Mouse (Mus musculus) liver, embryonic 14.5 days (tissue): ENCODE measurements at regions not wholly inside any gene's neighbourhood (a gene's known extent, or its start where the extent isn't known, plus 50 kb on each side); places are given as distances from the start of the nearest gene placed in this dataset.

ENCODE experiments used
- ATAC-seq: fragments of 200-750 bp; cut with Nextera tagmentation; 2 replicates; pipeline ENCODE4 v1.8.0; 2017; ENCODE audit warnings: moderate number of reproducible peaks, mild to moderate bottlenecking, moderate library complexity; ENCODE audit not compliant: insufficient read depth
- DNase-seq, 3 experiments: peaks; one replicate each; pipeline ENCODE4 v3.0.0-alpha.2; 2012 to 2013; ENCODE audit warnings: low read depth in 3 of 3, low spot score in 3 of 3
- H3K27ac ChIP-seq: fragments of 300-500 bp; sonication (generic); 2 replicates; pipeline ENCODE4 v1.5.1; 2014; ENCODE audit warnings: moderate library complexity, mild to moderate bottlenecking, control low read depth, inconsistent platforms
- H3K27me3 ChIP-seq: fragments of 300-500 bp; sonication (generic); 2 replicates; pipeline ENCODE4 v1.6.1; 2014; ENCODE audit warnings: mild to moderate bottlenecking, low read length, moderate library complexity; ENCODE audit not compliant: control insufficient read depth, insufficient read depth
- H3K36me3 ChIP-seq: fragments of 300-500 bp; sonication (generic); replicated peaks from 2 replicates; pipeline ENCODE4 v1.6.1; 2014; ENCODE audit warnings: low read depth; ENCODE audit not compliant: control insufficient read depth, insufficient read depth
- H3K4me1 ChIP-seq, 2 experiments: fragments of 200-500 bp in 1 of 2; fragments of 300-500 bp in 1 of 2; sonication (generic) in 1 of 2; replicated peaks; 2 replicates each; pipeline ENCODE4 v1.6.1; 2012 to 2014; ENCODE audit warnings: antibody characterized with exemption in 1 of 2, inconsistent platforms in 1 of 2, low read length in 1 of 2; ENCODE audit not compliant: control insufficient read depth in 2 of 2, insufficient read depth in 2 of 2
- H3K4me2 ChIP-seq: fragments of 300-500 bp; sonication (generic); 2 replicates; pipeline ENCODE4 v1.6.1; 2014; ENCODE audit warnings: low read depth, mild to moderate bottlenecking, control low read depth, moderate library complexity
- H3K4me3 ChIP-seq, 2 experiments: fragments of 200-500 bp in 1 of 2; fragments of 300-500 bp in 1 of 2; sonication (generic) in 1 of 2; 2 replicates each; pipeline ENCODE4 v1.5.1; 2012 to 2014; ENCODE audit warnings: low read depth in 2 of 2, low read length in 2 of 2, mild to moderate bottlenecking in 2 of 2, control low read depth in 1 of 2, inconsistent platforms in 1 of 2, moderate library complexity in 1 of 2; ENCODE audit not compliant: insufficient read depth in 1 of 2
- H3K9ac ChIP-seq: fragments of 300-500 bp; sonication (generic); replicated peaks from 2 replicates; pipeline ENCODE4 v1.6.1; 2014; ENCODE audit warnings: mild to moderate bottlenecking, control low read depth, moderate library complexity
- H3K9me3 ChIP-seq: fragments of 300-500 bp; sonication (generic); 2 replicates; pipeline ENCODE4 v1.6.1; 2016; ENCODE audit warnings: low read length, mixed read lengths; ENCODE audit not compliant: control insufficient read depth
- CTCF ChIP-seq: IDR thresholded peaks from 2 replicates; pipeline ENCODE4 v1.5.1; 2016; ENCODE audit warnings: antibody characterized with exemption, low read depth, control low read depth
- EP300 ChIP-seq: IDR thresholded peaks from 2 replicates; pipeline ENCODE4 v1.6.1; 2016; ENCODE audit warnings: antibody characterized with exemption, low read depth
- WGBS: fragments of 180-500 bp; shearing (Covaris S2); extraction: QIAGEN DNeasy Blood & Tissue Kit; methylation state at CpG from one replicate; pipeline ENCODE4 v1.1.7; 2014; ENCODE audit not compliant: insufficient replicate concordance; 5-methylcytosine and 5-hydroxymethylcytosine counted together

DNA sequence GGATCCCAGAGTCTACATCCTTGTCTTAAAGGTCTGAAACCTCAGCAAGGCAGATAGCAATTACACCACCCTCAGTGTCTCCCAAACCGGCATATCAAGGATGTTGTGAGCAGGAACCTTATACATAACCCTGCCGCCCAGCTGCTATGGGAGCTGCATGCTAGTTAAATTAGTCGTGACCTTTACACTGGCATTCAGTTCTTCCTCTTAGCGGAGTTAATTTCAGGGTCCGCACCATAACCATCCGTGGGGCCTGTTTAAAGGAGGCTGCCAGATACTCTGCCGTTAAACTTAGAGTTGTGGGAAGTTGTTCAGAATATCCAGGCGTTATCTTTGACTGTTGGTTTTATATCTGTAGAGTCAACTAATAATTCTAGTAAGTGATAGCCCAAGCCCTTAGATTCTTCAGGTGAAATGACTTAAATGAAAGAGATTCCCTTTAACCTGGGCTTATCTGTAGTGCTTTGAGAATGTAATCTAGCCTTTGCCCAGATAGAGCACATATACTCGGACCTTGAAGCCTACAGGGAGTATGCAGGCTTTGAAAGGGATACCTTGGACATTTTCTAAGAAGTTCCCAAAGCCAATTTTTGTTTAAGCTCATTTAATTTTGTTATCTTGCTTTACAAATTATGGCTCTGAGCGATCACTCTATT lies 153.3 kb upstream of the Spaca1 start:
- Histone ChIP-seq H3K27ac (no peak overlapping the region), H3K27me3 (no peaks in the 10 kb centered on the region), H3K36me3 (no peaks in the 10 kb centered on the region), H3K4me3 (no peak overlapping the region), H3K4me2 (no peak overlapping the region), H3K4me1 (no peaks in the 10 kb centered on the region), H3K9ac (no peak overlapping the region), H3K9me3 (no peaks in the 10 kb centered on the region)
- 68% methylated on average over 10 of the region's 10 CpGs for WGBS
- DNase-seq (no peak), ATAC-seq (no peak)
- TF ChIP-seq CTCF (no peak), EP300 (no peak)

DNA sequence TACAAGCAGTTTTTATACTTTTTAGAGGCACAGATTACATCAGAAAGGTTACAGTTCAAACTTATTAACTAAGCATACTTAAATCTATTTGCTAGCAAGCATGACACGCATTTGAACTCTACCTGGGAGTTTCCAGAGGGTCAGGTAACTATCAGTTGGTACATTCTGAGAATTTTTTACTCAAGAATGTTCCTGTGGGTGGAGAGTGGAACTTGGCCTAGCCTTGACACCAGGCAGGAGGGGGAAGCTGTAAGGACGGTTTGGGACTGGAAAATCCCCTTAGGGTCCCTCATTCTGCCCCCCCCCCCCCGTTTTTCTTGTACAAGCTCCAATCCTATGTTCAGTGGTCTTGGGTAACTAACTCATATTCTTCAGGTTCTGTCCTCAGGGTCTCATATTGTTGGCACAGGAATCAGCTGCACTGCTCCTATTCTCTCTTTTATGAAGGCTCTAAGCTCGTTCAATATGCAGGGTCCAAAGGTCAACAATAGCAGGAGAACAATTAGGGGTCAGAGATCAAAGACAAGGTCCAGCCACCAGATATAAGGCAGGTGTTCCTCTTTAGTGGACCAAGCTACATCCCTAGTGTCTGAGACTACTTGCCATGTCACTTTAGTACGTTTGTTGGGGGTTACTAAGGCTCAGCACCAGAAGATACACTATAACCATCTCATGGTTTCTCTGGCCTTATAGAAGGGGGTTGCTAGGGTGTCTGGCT lies 159.3 kb upstream of the Spaca1 start:
- no peak for TF ChIP-seq CTCF
- no peak for TF ChIP-seq EP300
- Histone ChIP-seq H3K9me3 (no peaks in the 10 kb centered on the region), H3K27ac (no peak overlapping the region), H3K4me2 (no peak overlapping the region), H3K36me3 (no peaks in the 10 kb centered on the region), H3K4me3 (no peak overlapping the region), H3K4me1 (no peaks in the 10 kb centered on the region), H3K27me3 (no peaks in the 10 kb centered on the region), H3K9ac (no peak overlapping the region)
- DNase-seq (no peak), ATAC-seq (no peak)
- WGBS, result 28% methylated on average over 5 of the region's 5 CpGs

- Histone ChIP-seq H3K4me1 (no peaks in the 10 kb centered on the region), H3K4me2 (no peak overlapping the region), H3K27me3 (no peaks in the 10 kb centered on the region), H3K9ac (no peak overlapping the region), H3K4me3 (no peak overlapping the region), H3K9me3 (no peaks in the 10 kb centered on the region), H3K36me3 (no peaks in the 10 kb centered on the region), H3K27ac (no peak overlapping the region)
- no peak for TF ChIP-seq EP300
- no peak for TF ChIP-seq CTCF
- no peak for DNase-seq
- ATAC-seq, result no peak
These were observed 163.7 kb upstream of the Spaca1 start for GRCm38 (mm10) chr4:34213731-34214130.

GRCm38 (mm10) chr4:34214346-34214745 lies 164.4 kb upstream of the Spaca1 start:
- no peak for DNase-seq
- Histone ChIP-seq H3K9ac (no peak overlapping the region), H3K36me3 (no peaks in the 10 kb centered on the region), H3K27me3 (no peaks in the 10 kb centered on the region), H3K4me2 (no peak overlapping the region), H3K9me3 (no peaks in the 10 kb centered on the region), H3K4me1 (no peaks in the 10 kb centered on the region), H3K27ac (no peak overlapping the region), H3K4me3 (no peak overlapping the region)
- no peak for ATAC-seq
- TF ChIP-seq CTCF, result no peak
- TF ChIP-seq EP300, result no peak
- 62% methylated on average over 11 of the region's 11 CpGs for WGBS

DNA sequence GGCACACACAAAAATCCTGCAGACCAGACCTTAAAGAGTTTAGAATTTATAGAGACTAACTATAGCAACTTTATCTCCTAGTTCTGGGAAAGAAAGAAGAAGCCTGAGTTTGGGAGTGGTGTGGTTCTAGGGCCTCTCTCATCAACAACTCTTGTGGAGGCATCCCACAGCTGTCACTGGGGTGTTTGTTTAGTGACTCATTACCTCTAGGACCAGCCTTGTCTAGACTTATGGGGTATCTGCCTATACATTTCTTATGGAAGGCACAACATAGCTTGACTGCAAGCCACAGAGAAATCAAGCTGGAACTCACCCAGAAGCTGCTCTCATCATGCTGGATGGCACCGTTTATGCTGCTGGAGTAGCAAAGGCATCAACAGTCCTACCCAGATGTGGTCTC lies 171.9 kb upstream of the Spaca1 start:
- TF ChIP-seq CTCF (no peak), EP300 (no peak)
- no peaks in the 10 kb centered on the region for H3K4me1 ChIP-seq
- no peak overlapping the region for H3K4me2 ChIP-seq
- no peaks in the 10 kb centered on the region for H3K36me3 ChIP-seq
- H3K9me3 ChIP-seq, result no peaks in the 10 kb centered on the region
- WGBS, result 72% methylated on average over 1 of the region's 1 CpGs
- H3K27ac ChIP-seq, result no peak overlapping the region
- no peaks in the 10 kb centered on the region for H3K27me3 ChIP-seq
- H3K9ac ChIP-seq, result no peak overlapping the region
- no peak overlapping the region for H3K4me3 ChIP-seq
- DNase-seq (no peak), ATAC-seq (no peak)
